Mouse (Mus musculus) hindbrain, embryonic 14.5 days (tissue): ENCODE measurements around the gene Anks1b. TPM values are rescaled to one million over a fixed set of nuclear protein-coding genes. Genes with fewer than 3 reads are reported as not detected.

ENCODE experiments used
- ATAC-seq: fragments of 200-750 bp; cut with Nextera tagmentation; 2 replicates; pipeline ENCODE4 v1.8.0; 2017; ENCODE audit warnings: moderate number of reproducible peaks, mild to moderate bottlenecking, moderate TSS enrichment, moderate library complexity; ENCODE audit not compliant: low FRiP score
- DNase-seq: peaks from one replicate; pipeline ENCODE4 v3.0.0-alpha.2; 2015; ENCODE audit warnings: low spot score
- H3K27ac ChIP-seq: fragments of 300-500 bp; sonication (generic); 2 replicates; pipeline ENCODE4 v1.5.1; 2014; ENCODE audit warnings: mild to moderate bottlenecking, moderate library complexity
- H3K27me3 ChIP-seq: fragments of 300-500 bp; sonication (generic); 2 replicates; pipeline ENCODE4 v1.6.1; 2014; ENCODE audit warnings: mild to moderate bottlenecking, low read length, mixed read lengths; ENCODE audit not compliant: control insufficient read depth, insufficient read depth
- H3K36me3 ChIP-seq: fragments of 300-500 bp; sonication (generic); replicated peaks from 2 replicates; pipeline ENCODE4 v1.6.1; 2014; ENCODE audit not compliant: control insufficient read depth, insufficient read depth
- H3K4me1 ChIP-seq: fragments of 300-500 bp; sonication (generic); replicated peaks from 2 replicates; pipeline ENCODE4 v1.6.1; 2014; ENCODE audit warnings: antibody characterized with exemption, low read length, mixed read lengths; ENCODE audit not compliant: control insufficient read depth, insufficient read depth
- H3K4me2 ChIP-seq: fragments of 300-500 bp; sonication (generic); replicated peaks from 2 replicates; pipeline ENCODE4 v1.6.1; 2014; ENCODE audit warnings: mild to moderate bottlenecking, moderate library complexity
- H3K4me3 ChIP-seq: fragments of 300-500 bp; sonication (generic); replicated peaks from 2 replicates; pipeline ENCODE4 v1.5.1; 2014; ENCODE audit warnings: mild to moderate bottlenecking, low read length
- H3K9ac ChIP-seq: fragments of 300-500 bp; sonication (generic); 2 replicates; pipeline ENCODE4 v1.6.1; 2014
- H3K9me3 ChIP-seq: fragments of 300-500 bp; sonication (generic); 2 replicates; pipeline ENCODE4 v1.6.1; 2016; ENCODE audit warnings: low read length; ENCODE audit not compliant: control insufficient read depth
- WGBS: fragments of 180-500 bp; shearing (Covaris S2); extraction: QIAGEN DNeasy Blood & Tissue Kit; methylation state at CpG from one replicate; pipeline ENCODE4 v1.1.7; 2014; 5-methylcytosine and 5-hydroxymethylcytosine counted together
- polyA plus RNA-seq: library from polyadenylated mRNA; unstranded; fragments of >200 nt; fragmentation: Nextera tagmentation; extraction: Ambion mirVana; gene quantifications from 2 replicates; pipeline ENCODE4 v1.2.1, GENCODE M21; 2014

Gene Anks1b
- polyA plus RNA-seq, 1 experiment from 2014 or later, result 69.4 TPM

- Histone ChIP-seq H3K4me1 (no peaks in the 10 kb centered on the region), H3K36me3 (no peaks in the 10 kb centered on the region), H3K4me2 (no peak overlapping the region), H3K9me3 (no peaks in the 10 kb centered on the region), H3K4me3 (no peak overlapping the region), H3K27ac (no peak overlapping the region), H3K27me3 (no peaks in the 10 kb centered on the region), H3K9ac (no peak overlapping the region)
- 41% methylated on average over 5 of the region's 5 CpGs for WGBS
- ATAC-seq (no peak), DNase-seq (no peak)
Measured at GRCm38 (mm10) chr10:90190366-90190765, 317.1 kb downstream of the Anks1b start.

- ATAC-seq (no peak), DNase-seq (no peak)
- H3K27ac ChIP-seq, result no peak overlapping the region
- H3K4me1 ChIP-seq, result no peaks in the 10 kb centered on the region
- whole genome bisulfite sequencing, result 91% methylated on average over 5 of the region's 5 CpGs
- no peak overlapping the region for H3K4me3 ChIP-seq
- H3K4me2 ChIP-seq, result no peak overlapping the region
- H3K9me3 ChIP-seq, result no peaks in the 10 kb centered on the region
- no peaks in the 10 kb centered on the region for H3K36me3 ChIP-seq
- H3K9ac ChIP-seq, result no peak overlapping the region
- H3K27me3 ChIP-seq, result no peaks in the 10 kb centered on the region
Measured at GRCm38 (mm10) chr10:90196936-90197335, 323.6 kb downstream of the Anks1b start.

GRCm38 (mm10) chr10:90210044-90210443 lies 336.7 kb downstream of the Anks1b start:
- Histone ChIP-seq H3K36me3 (no peaks in the 10 kb centered on the region), H3K9me3 (no peaks in the 10 kb centered on the region), H3K4me1 (no peaks in the 10 kb centered on the region), H3K4me2 (no peak overlapping the region), H3K27ac (no peak overlapping the region), H3K27me3 (no peaks in the 10 kb centered on the region), H3K4me3 (no peak overlapping the region), H3K9ac (no peak overlapping the region)
- no peak for DNase-seq
- WGBS, result 91% methylated on average over 6 of the region's 6 CpGs
- no peak for ATAC-seq

DNA sequence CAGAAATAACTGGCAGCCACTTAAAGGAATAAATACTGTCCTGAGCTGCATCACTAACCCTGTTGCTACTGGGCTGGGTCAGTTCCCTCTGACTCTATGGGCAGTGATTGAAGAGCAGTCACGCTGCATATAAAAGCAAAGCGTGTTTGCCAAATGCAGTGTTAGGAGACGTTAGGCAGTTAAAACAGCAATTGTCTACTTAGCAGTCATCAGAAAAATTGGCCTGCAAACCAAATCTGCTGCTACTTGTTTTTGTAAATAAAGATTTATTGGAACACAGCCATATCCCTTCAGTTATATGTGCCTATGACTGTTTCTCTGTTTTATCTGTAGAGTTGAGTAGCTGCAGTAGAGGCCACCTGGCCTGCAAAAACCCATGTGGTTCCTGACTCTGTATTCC lies 347.2 kb downstream of the Anks1b start:
- no peaks in the 10 kb centered on the region for H3K27me3 ChIP-seq
- no peak for ATAC-seq
- H3K36me3 ChIP-seq, result no peaks in the 10 kb centered on the region
- H3K4me2 ChIP-seq, result no peak overlapping the region
- H3K27ac ChIP-seq, result no peak overlapping the region
- no peak for DNase-seq
- 75% methylated on average over 3 of the region's 3 CpGs for WGBS
- H3K9me3 ChIP-seq, result no peaks in the 10 kb centered on the region
- H3K4me3 ChIP-seq, result no peak overlapping the region
- no peak overlapping the region for H3K9ac ChIP-seq
- H3K4me1 ChIP-seq, result no peaks in the 10 kb centered on the region

GRCm38 (mm10) chr10:90222793-90223495 lies 349.6 kb downstream of the Anks1b start:
- DNase-seq, result no peak
- WGBS, result 81% methylated on average over 3 of the region's 3 CpGs
- Histone ChIP-seq H3K27me3 (no peaks in the 10 kb centered on the region), H3K4me3 (no peak overlapping the region), H3K4me2 (no peak overlapping the region), H3K9ac (no peak overlapping the region), H3K27ac (no peak overlapping the region), H3K9me3 (no peaks in the 10 kb centered on the region), H3K4me1 (no peaks in the 10 kb centered on the region), H3K36me3 (no peaks in the 10 kb centered on the region)
- ATAC-seq, result no peak

- ATAC-seq (no peak), DNase-seq (no peak)
- Histone ChIP-seq H3K4me3 (no peak overlapping the region), H3K9me3 (peaks cover 4% of the 10 kb centered on the region), H3K4me1 (no peaks in the 10 kb centered on the region), H3K36me3 (no peaks in the 10 kb centered on the region), H3K4me2 (no peak overlapping the region), H3K9ac (no peak overlapping the region), H3K27ac (no peak overlapping the region), H3K27me3 (no peaks in the 10 kb centered on the region)
- 76% methylated on average over 3 of the region's 3 CpGs for WGBS
Measured at GRCm38 (mm10) chr10:90235273-90235672, 362.0 kb downstream of the Anks1b start.

GRCm38 (mm10) chr10:90237290-90237689 lies 364.0 kb downstream of the Anks1b start:
- no peak for DNase-seq
- Histone ChIP-seq H3K4me2 (no peak overlapping the region), H3K9me3 (peaks cover 4% of the 10 kb centered on the region), H3K36me3 (no peaks in the 10 kb centered on the region), H3K4me1 (no peaks in the 10 kb centered on the region), H3K27ac (no peak overlapping the region), H3K9ac (no peak overlapping the region), H3K27me3 (no peaks in the 10 kb centered on the region), H3K4me3 (no peak overlapping the region)
- WGBS, result 92% methylated on average over 3 of the region's 3 CpGs
- ATAC-seq, result no peak

DNA sequence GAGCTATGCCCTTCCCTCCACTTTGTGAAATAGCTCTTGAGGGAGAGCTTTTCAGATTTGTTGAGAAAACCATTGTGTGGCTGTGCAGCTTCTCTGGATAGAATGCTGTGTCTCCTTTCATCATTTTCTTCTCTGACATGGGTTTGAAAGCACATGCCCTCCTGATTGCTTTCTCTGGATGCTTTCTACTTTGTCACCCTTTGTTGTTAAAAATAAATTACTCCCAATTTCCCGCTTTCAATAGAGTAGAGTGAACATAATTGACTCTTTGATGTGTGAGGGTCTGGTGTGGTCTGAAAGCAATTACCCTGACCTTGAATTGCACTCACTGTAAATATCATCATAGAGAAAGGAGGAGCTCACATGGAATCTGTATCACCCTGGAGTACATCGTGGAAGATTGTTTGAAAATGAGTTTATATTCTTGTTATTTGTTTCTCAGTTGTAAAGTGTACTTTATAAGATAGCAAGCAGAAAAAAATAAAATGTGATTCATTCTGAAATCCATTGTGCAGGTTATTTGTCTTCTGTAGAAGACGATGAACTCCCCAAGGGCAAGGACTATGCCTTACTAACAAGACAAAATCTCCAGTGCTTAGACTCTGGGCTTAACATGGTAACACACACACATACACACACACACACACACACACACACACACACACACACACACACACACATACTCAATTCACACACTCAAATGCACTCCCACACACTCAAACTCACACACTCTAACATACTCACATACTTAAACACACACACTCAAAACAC lies 385.8 kb downstream of the Anks1b start:
- Histone ChIP-seq H3K36me3 (no peaks in the 10 kb centered on the region), H3K9me3 (no peaks in the 10 kb centered on the region), H3K9ac (no peak overlapping the region), H3K27ac (no peak overlapping the region), H3K4me3 (no peak overlapping the region), H3K4me2 (no peak overlapping the region), H3K27me3 (no peaks in the 10 kb centered on the region), H3K4me1 (no peaks in the 10 kb centered on the region)
- ATAC-seq, result no peak
- WGBS, result 33% methylated on average over 3 of the region's 3 CpGs
- DNase-seq, result no peak

- H3K27me3 ChIP-seq, result no peaks in the 10 kb centered on the region
- H3K4me2 ChIP-seq, result no peak overlapping the region
- DNase-seq (no peak), ATAC-seq (no peak)
- peaks cover 9% of the 10 kb centered on the region; the same call in 1 of the 2 replicates for H3K4me1 ChIP-seq
- 55% methylated on average over 1 of the region's 1 CpGs for WGBS
- H3K4me3 ChIP-seq, result no peak overlapping the region
- H3K9ac ChIP-seq, result no peak overlapping the region
- no peaks in the 10 kb centered on the region for H3K9me3 ChIP-seq
- no peak overlapping the region for H3K27ac ChIP-seq
- H3K36me3 ChIP-seq, result no peaks in the 10 kb centered on the region
Measured at GRCm38 (mm10) chr10:90271321-90271720, 398.0 kb downstream of the Anks1b start.
